Mouse (Mus musculus) intestine, postnatal 0 days (tissue): ENCODE results near the gene Gsg1. TPM values are rescaled to one million over a fixed set of nuclear protein-coding genes. Genes with fewer than 3 reads are reported as not detected.

ENCODE experiments used
- ATAC-seq: fragments of 200-750 bp; cut with Nextera tagmentation; 2 replicates; pipeline ENCODE4 v1.8.0; 2017; ENCODE audit warnings: mild to moderate bottlenecking, moderate TSS enrichment, moderate library complexity
- H3K27ac ChIP-seq: fragments of 300-500 bp; sonication (generic); 2 replicates; pipeline ENCODE4 v1.5.1; 2014; ENCODE audit warnings: mild to moderate bottlenecking, low read depth, low read length, moderate library complexity
- H3K27me3 ChIP-seq: fragments of 300-500 bp; sonication (generic); replicated peaks from 2 replicates; pipeline ENCODE4 v1.6.1; 2014; ENCODE audit warnings: low read length, mixed read lengths; ENCODE audit not compliant: control insufficient read depth, insufficient read depth
- H3K36me3 ChIP-seq: fragments of 300-500 bp; sonication (generic); 2 replicates; pipeline ENCODE4 v1.6.1; 2014; ENCODE audit warnings: mild to moderate bottlenecking, moderate library complexity; ENCODE audit not compliant: control insufficient read depth, insufficient read depth
- H3K4me1 ChIP-seq: fragments of 300-500 bp; sonication (generic); replicated peaks from 2 replicates; pipeline ENCODE4 v1.6.1; 2014; ENCODE audit warnings: antibody characterized with exemption, low read length, mixed read lengths; ENCODE audit not compliant: control insufficient read depth, insufficient read depth
- H3K4me2 ChIP-seq: fragments of 300-500 bp; sonication (generic); replicated peaks from 2 replicates; pipeline ENCODE4 v1.6.1; 2014; ENCODE audit warnings: low read depth, mild to moderate bottlenecking, moderate library complexity
- H3K4me3 ChIP-seq: fragments of 300-500 bp; sonication (generic); 2 replicates; pipeline ENCODE4 v1.5.1; 2014; ENCODE audit warnings: low read depth, low read length
- H3K9ac ChIP-seq: fragments of 300-500 bp; sonication (generic); 2 replicates; pipeline ENCODE4 v1.6.1; 2014; ENCODE audit warnings: mild to moderate bottlenecking, low read depth, low read length
- H3K9me3 ChIP-seq: fragments of 300-500 bp; sonication (generic); 2 replicates; pipeline ENCODE4 v1.6.1; 2016; ENCODE audit warnings: mixed run types; ENCODE audit not compliant: control insufficient read depth
- CTCF ChIP-seq: sonication (generic); IDR thresholded peaks from 2 replicates; pipeline ENCODE4 v1.5.1; 2016; ENCODE audit warnings: low read depth, mild to moderate bottlenecking, control low read depth, antibody characterized with exemption, moderate library complexity
- WGBS: fragments of 180-500 bp; shearing (Covaris S2); extraction: QIAGEN DNeasy Blood & Tissue Kit; methylation state at CpG from one replicate; pipeline ENCODE4 v1.1.7; 2014; 5-methylcytosine and 5-hydroxymethylcytosine counted together
- polyA plus RNA-seq: library from polyadenylated mRNA; unstranded; fragments of >200 nt; fragmentation: Nextera tagmentation; extraction: Ambion mirVana; gene quantifications from 2 replicates; pipeline ENCODE4 v1.2.1, GENCODE M21; 2015

The Gsg1 gene
- polyA plus RNA-seq, 1 experiment from 2014 or later: 0.73 TPM

DNA sequence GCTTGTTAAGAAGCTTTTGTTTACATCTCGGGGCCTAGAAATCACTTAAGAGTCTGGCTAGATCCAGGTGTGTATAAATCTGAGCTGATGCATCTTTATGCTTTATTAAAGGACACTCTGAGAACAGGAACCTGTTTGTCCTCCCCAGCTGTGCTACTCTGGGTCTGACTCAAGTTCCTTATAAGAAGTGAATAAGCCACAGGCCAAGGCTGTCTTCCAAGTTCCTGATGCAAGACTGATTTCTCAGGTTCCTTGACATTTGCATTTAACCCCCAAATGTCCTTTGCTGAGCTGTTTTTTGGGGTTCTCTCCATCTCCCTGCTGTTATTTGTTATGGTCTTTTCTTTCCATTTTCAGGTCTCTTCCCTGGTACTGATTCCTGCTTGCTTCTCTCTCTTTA is 62.2 kb downstream of the Gsg1 start:
- no peak overlapping the region for H3K4me2 ChIP-seq
- H3K9me3 ChIP-seq: no peaks in the 10 kb centered on the region
- no peak overlapping the region for H3K27ac ChIP-seq

DNA sequence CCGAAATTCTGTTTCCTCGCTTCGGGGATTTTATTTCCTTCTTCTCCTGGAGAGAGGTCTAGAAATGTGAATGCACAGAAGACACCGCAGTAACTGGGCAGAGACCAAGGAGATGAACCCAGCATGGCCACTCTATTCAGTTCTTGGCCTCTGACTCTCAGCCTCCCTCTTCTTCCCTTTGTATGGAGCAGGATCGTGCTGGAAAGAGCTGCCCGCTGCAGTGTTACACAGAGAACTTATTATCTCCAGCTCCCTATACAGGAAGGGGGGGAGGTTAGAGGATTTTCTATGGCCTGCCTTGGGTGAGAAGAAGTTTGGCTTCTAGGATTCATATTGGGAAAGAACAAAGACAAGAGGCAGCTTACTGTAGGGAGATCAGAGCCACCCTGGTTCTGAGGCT is 64.0 kb downstream of the Gsg1 start:
- 80% methylated on average over 6 of the region's 6 CpGs for WGBS
- Histone ChIP-seq H3K4me3 (no peak overlapping the region), H3K4me2 (no peak overlapping the region), H3K9me3 (no peaks in the 10 kb centered on the region), H3K27me3 (no peaks in the 10 kb centered on the region), H3K36me3 (no peaks in the 10 kb centered on the region; the same call in 1 of the 2 replicates), H3K4me1 (no peaks in the 10 kb centered on the region), H3K9ac (no peak overlapping the region), H3K27ac (no peak overlapping the region)
- ATAC-seq: no peak
- no peak for TF ChIP-seq CTCF

More for the DNA sequence above, 62.2 kb downstream of the Gsg1 start:
- WGBS: 77% methylated on average over 1 of the region's 1 CpGs
- no peaks in the 10 kb centered on the region; the same call in 1 of the 2 replicates for H3K36me3 ChIP-seq
- no peaks in the 10 kb centered on the region for H3K27me3 ChIP-seq
- H3K9ac ChIP-seq: no peak overlapping the region
- no peak for TF ChIP-seq CTCF
- H3K4me1 ChIP-seq: no peaks in the 10 kb centered on the region
- no peak for ATAC-seq
- H3K4me3 ChIP-seq: no peak overlapping the region

DNA sequence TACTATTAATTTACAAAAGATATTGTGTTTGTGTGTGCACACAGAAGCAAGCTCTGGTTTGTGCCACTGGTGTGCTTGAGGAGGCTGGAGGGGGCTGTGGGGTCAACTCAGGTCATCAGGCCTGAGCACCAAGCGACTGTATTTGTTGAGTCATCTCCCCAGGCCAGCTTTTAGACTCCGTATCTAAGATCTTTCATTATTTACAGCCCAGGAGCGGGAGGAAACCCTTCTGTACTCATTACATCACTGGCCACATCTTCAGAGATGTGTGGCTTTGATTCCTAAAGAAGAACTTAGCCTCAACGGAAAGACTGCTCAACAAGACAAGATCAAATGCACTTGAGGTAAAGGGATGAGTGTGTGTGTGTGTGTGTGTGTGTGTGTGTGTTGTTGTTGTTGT is 65.5 kb downstream of the Gsg1 start:
- H3K9ac ChIP-seq: no peak overlapping the region
- ATAC-seq: no peak
- WGBS: 60% methylated on average over 4 of the region's 4 CpGs
- H3K9me3 ChIP-seq: no peaks in the 10 kb centered on the region
- H3K4me3 ChIP-seq: no peak overlapping the region
- no peak for TF ChIP-seq CTCF
- H3K27me3 ChIP-seq: no peaks in the 10 kb centered on the region
- H3K27ac ChIP-seq: no peak overlapping the region
- no peaks in the 10 kb centered on the region for H3K4me1 ChIP-seq
- no peak overlapping the region for H3K4me2 ChIP-seq
- no peaks in the 10 kb centered on the region; the same call in 1 of the 2 replicates for H3K36me3 ChIP-seq

Other genes starting within 250 kb of the Gsg1 start
- gene Ddx47, start 242.7 kb downstream of the Gsg1 start, polyA plus RNA-seq: 32.6 and 33.5 TPM in 2 replicates
- 3.3 and 4.2 TPM in 2 replicates for gene Gprc5a, start 188.7 kb downstream of the Gsg1 start, polyA plus RNA-seq
- gene Gprc5d, start 136.1 kb downstream of the Gsg1 start, polyA plus RNA-seq: not detected in 2 replicates
- gene Fam234b, start 56.4 kb downstream of the Gsg1 start, polyA plus RNA-seq: 20.9 and 21.7 TPM in 2 replicates
- 62.8 and 78.9 TPM in 2 replicates for gene Hebp1, start 56.3 kb downstream of the Gsg1 start, polyA plus RNA-seq
- gene Pbp2, start 56.1 kb upstream of the Gsg1 start, polyA plus RNA-seq: not detected in 2 replicates
- 42.5 and 42.8 TPM in 2 replicates for gene Emp1, start 108.2 kb upstream of the Gsg1 start, polyA plus RNA-seq